ENCODE assay signal across 8 mouse cellular contexts in genomic region chr7:127272566-127272965, GRCm38 (mm10). TPM values are rescaled to one million over a fixed set of nuclear protein-coding genes. Genes with fewer than 3 reads are reported as not detected.
DNase-seq lines count a peak whose midpoint lies in the region; ATAC-seq lines count a peak whose summit lies in the region.

No protein-coding gene starts in this region.

- no peaks in the 10 kb centered on the region for H3K9me3 ChIP-seq in heart, embryonic 13.5 days
- H3K9me3 ChIP-seq in hindbrain, embryonic 10.5 days = peaks cover 7% of the 10 kb centered on the region; the same call in 1 of the 2 replicates
- H3K9me3 ChIP-seq in midbrain, embryonic 10.5 days (replicated peaks) = peaks cover 5% of the 10 kb centered on the region; the same call in 1 of the 2 replicates

- peak overlapping the region; percentile 97 for H3K9ac ChIP-seq in heart, embryonic 13.5 days

- H3K4me2 ChIP-seq in heart, embryonic 13.5 days = peak overlapping the region; percentile 94

- H3K27ac ChIP-seq in heart, embryonic 13.5 days (replicated peaks) = no peak overlapping the region
- H3K27ac ChIP-seq in hindbrain, embryonic 10.5 days = no peak overlapping the region
- H3K27ac ChIP-seq in midbrain, embryonic 10.5 days (replicated peaks) = no peak overlapping the region

- intact Hi-C loops in heart, postnatal 36 days (cut with DNase I) = no loop called here

- DNase-seq in heart, postnatal 36 days = no peak
- DNase-seq in adipocyte (ENCODE audit: low spot score) = peak; percentile 31
- DNase-seq in hindbrain, embryonic 10.5 days (ENCODE audit: low spot score) = no peak
- DNase-seq in midbrain, embryonic 10.5 days (ENCODE audit: low spot score) = no peak
- DNase-seq in layer of hippocampus, adult 18-20 months (ENCODE audit: low spot score in 2 of 2) = no peak
- DNase-seq in urinary bladder, postnatal 10 days (ENCODE audit: low spot score) = no peak
- no peak for DNase-seq in right cerebral cortex, postnatal 10 days (ENCODE audit: low spot score in 2 of 2)

- no peaks in the 10 kb centered on the region for H3K27me3 ChIP-seq in heart, embryonic 13.5 days (replicated peaks)
- H3K27me3 ChIP-seq in hindbrain, embryonic 10.5 days (ENCODE audit: insufficient read depth, poor library complexity, severe bottlenecking) = no peaks in the 10 kb centered on the region
- no peaks in the 10 kb centered on the region for H3K27me3 ChIP-seq in midbrain, embryonic 10.5 days (ENCODE audit: low read depth, poor library complexity, severe bottlenecking)

- ATAC-seq in heart, embryonic 13.5 days (ENCODE audit: extremely low read depth, insufficient number of reproducible peaks, low FRiP score, low TSS enrichment) = no peak

- H3K4me1 ChIP-seq in heart, embryonic 13.5 days = peaks cover 29% of the 10 kb centered on the region
- peaks cover 24% of the 10 kb centered on the region for H3K4me1 ChIP-seq in hindbrain, embryonic 10.5 days (replicated peaks)
- H3K4me1 ChIP-seq in midbrain, embryonic 10.5 days = peaks cover 30% of the 10 kb centered on the region

- H3K4me3 ChIP-seq in heart, embryonic 13.5 days = peak overlapping the region; percentile 95
- H3K4me3 ChIP-seq in hindbrain, embryonic 10.5 days = peak overlapping the region; percentile 68
- H3K4me3 ChIP-seq in midbrain, embryonic 10.5 days = peak overlapping the region; percentile 75

- WGBS in heart, embryonic 13.5 days = 95% methylated on average over 15 of the region's 15 CpGs
- WGBS in hindbrain, embryonic 10.5 days = 96% methylated on average over 15 of the region's 15 CpGs
- WGBS in midbrain, embryonic 10.5 days = 95% methylated on average over 15 of the region's 15 CpGs

- H3K36me3 ChIP-seq in heart, embryonic 13.5 days = peaks cover 43% of the 10 kb centered on the region
- H3K36me3 ChIP-seq in hindbrain, embryonic 10.5 days = peaks cover 44% of the 10 kb centered on the region
- H3K36me3 ChIP-seq in midbrain, embryonic 10.5 days = peaks cover 44% of the 10 kb centered on the region

RNA-seq across cellular contexts. Expression of gene Sephs2, which starts 1.3 kb away (rescaled TPM):
- polyA plus RNA-seq in heart, embryonic 13.5 days (2015; fragmentation: Nextera tagmentation; extraction: Ambion mirVana) = 57.1 and 61.6 TPM in 2 replicates
- total RNA-seq in heart, postnatal 36 days (2021) = 10 to 100 TPM; 26.7 to 31.4 TPM
- polyA plus RNA-seq in hindbrain, embryonic 10.5 days (2016; fragmentation: Nextera tagmentation; extraction: Ambion mirVana) = 69.8 and 76.2 TPM in 2 replicates
- 71.2 and 76.9 TPM in 2 replicates for polyA plus RNA-seq in midbrain, embryonic 10.5 days (2016; fragmentation: Nextera tagmentation; extraction: Ambion mirVana)
- total RNA-seq in layer of hippocampus, adult 18-20 months (2021) = 10 to 100 TPM; 35.0 to 38.6 TPM

RNA-seq across cellular contexts. Expression of gene Dctpp1, which starts 12.1 kb away (rescaled TPM):
- 161 and 179 TPM in 2 replicates for polyA plus RNA-seq in heart, embryonic 13.5 days (2015; fragmentation: Nextera tagmentation; extraction: Ambion mirVana)
- 10 to 100 TPM; 40.7 to 45.0 TPM for total RNA-seq in heart, postnatal 36 days (2021)
- 284 and 329 TPM in 2 replicates for polyA plus RNA-seq in hindbrain, embryonic 10.5 days (2016; fragmentation: Nextera tagmentation; extraction: Ambion mirVana)
- polyA plus RNA-seq in midbrain, embryonic 10.5 days (2016; fragmentation: Nextera tagmentation; extraction: Ambion mirVana) = 289 and 345 TPM in 2 replicates
- 10 to 100 TPM; 22.0 to 22.8 TPM for total RNA-seq in layer of hippocampus, adult 18-20 months (2021)

RNA-seq across cellular contexts. Expression of gene Itgal, which starts 23.5 kb away (rescaled TPM):
- polyA plus RNA-seq in heart, embryonic 13.5 days (2015; fragmentation: Nextera tagmentation; extraction: Ambion mirVana) = 0.98 and 1.2 TPM in 2 replicates
- 1 to 10 TPM; 1.2 to 1.5 TPM for total RNA-seq in heart, postnatal 36 days (2021)
- polyA plus RNA-seq in hindbrain, embryonic 10.5 days (2016; fragmentation: Nextera tagmentation; extraction: Ambion mirVana) = 0.68 and 0.98 TPM in 2 replicates
- polyA plus RNA-seq in midbrain, embryonic 10.5 days (2016; fragmentation: Nextera tagmentation; extraction: Ambion mirVana) = 0.72 and 0.77 TPM in 2 replicates
- total RNA-seq in layer of hippocampus, adult 18-20 months (2021) = under 1 TPM; 0.18 to 0.30 TPM

RNA-seq across cellular contexts. Expression of gene Zfp771, which starts 28.5 kb away (rescaled TPM):
- 32.6 and 32.9 TPM in 2 replicates for polyA plus RNA-seq in heart, embryonic 13.5 days (2015; fragmentation: Nextera tagmentation; extraction: Ambion mirVana)
- 10 to 100 TPM; 19.1 TPM for total RNA-seq in heart, postnatal 36 days (2021)
- polyA plus RNA-seq in hindbrain, embryonic 10.5 days (2016; fragmentation: Nextera tagmentation; extraction: Ambion mirVana) = 62.4 and 70.1 TPM in 2 replicates
- 59.4 TPM in 2 replicates for polyA plus RNA-seq in midbrain, embryonic 10.5 days (2016; fragmentation: Nextera tagmentation; extraction: Ambion mirVana)
- 10 to 100 TPM; 62.6 to 66.0 TPM for total RNA-seq in layer of hippocampus, adult 18-20 months (2021)

RNA-seq across cellular contexts. Expression of gene Sept1, which starts 39.6 kb away (rescaled TPM):
- polyA plus RNA-seq in heart, embryonic 13.5 days (2015; fragmentation: Nextera tagmentation; extraction: Ambion mirVana) = 23.1 and 23.2 TPM in 2 replicates
- total RNA-seq in heart, postnatal 36 days (2021) = 1 to 10 TPM; 2.8 TPM
- 32.4 and 33.8 TPM in 2 replicates for polyA plus RNA-seq in hindbrain, embryonic 10.5 days (2016; fragmentation: Nextera tagmentation; extraction: Ambion mirVana)
- 31.8 and 32.7 TPM in 2 replicates for polyA plus RNA-seq in midbrain, embryonic 10.5 days (2016; fragmentation: Nextera tagmentation; extraction: Ambion mirVana)
- total RNA-seq in layer of hippocampus, adult 18-20 months (2021) = 1 to 10 TPM; 5.9 to 7.9 TPM
